Mouse (Mus musculus): Measurements from ENCODE around the gene Ssbp4. TPM values are rescaled to one million over a fixed set of nuclear protein-coding genes. Genes with fewer than 3 reads are reported as not detected.

Ssbp4 gene
- polyA plus RNA-seq, 1 experiment from 2014 or later, result 106 TPM

DNA sequence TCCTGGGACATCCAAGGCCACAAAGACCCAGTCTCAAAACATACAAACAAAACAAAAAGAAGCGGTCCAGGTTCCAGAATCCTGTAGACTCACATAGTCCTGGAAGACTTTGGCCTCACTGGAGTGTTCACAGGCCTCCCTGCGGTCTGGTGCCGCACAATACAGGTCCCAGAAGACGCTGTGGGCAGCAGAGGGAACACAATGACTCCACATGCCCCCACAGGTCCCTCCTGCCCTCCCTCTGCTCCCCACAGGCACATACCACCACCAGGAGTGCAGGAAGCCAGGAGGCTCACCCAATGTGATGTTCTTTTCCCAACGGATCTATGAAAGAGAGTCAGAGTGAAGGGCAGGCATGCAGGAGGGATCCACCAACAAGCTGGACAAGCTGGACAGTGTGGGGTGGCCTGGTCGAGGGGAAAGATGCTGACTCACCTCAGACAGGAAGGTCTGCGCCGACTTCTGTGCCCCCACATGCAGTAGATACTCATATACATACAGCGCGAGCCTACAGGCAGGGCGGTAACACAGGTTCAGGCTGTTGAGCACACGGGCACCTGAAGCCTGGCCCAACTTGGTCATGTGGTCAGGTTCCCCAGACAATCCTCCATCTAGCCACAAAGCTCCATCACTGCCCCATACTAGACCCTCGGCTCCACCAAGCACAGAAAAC, 6.4 kb downstream of the Ssbp4 start:
- no peak overlapping the region for H3K9ac ChIP-seq
- H3K4me2 ChIP-seq, result no peak overlapping the region
- no peak overlapping the region for H3K4me3 ChIP-seq (replicated peaks)
- no peak for ATAC-seq (ENCODE audit: low FRiP score)
- WGBS, result 93% methylated on average over 13 of the region's 13 CpGs
- peaks cover 79% of the 10 kb centered on the region for H3K4me1 ChIP-seq
- H3K9me3 ChIP-seq, result no peaks in the 10 kb centered on the region
- peaks cover 11% of the 10 kb centered on the region for H3K27me3 ChIP-seq
- H3K36me3 ChIP-seq (replicated peaks), result peaks cover 11% of the 10 kb centered on the region
- H3K27ac ChIP-seq, result peak overlapping the region; percentile 94

DNA sequence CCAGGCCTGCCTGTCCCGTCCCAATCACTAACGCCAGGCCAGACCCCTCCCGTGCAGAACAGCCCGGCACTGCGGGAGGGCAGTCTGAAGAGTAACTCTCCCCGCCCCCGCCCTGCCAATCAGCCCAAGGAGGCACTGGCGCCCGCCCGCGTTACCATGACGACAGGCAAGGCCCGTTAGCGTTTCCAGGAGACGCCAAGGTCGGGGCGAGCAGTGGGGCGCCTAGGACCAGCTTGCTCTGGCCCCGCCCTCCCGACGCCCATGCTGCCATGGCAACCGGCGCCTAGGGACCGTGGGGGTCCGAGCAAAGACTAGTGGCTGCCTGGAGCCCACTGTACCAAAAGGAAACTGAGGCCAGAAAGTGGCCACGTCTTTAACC, 7.4 kb downstream of the Ssbp4 start:
- 0 out of 2 replicates have a peak overlapping the region, but pooled peaks have one; percentile 17 for H3K9ac ChIP-seq
- H3K9me3 ChIP-seq, result no peaks in the 10 kb centered on the region
- peaks cover 21% of the 10 kb centered on the region for H3K36me3 ChIP-seq (replicated peaks)
- peak overlapping the region; percentile 23; the same call in 1 of the 2 replicates for H3K4me3 ChIP-seq (replicated peaks)
- peak; percentile 86 for ATAC-seq (ENCODE audit: low FRiP score)
- 1% methylated on average over 25 of the region's 26 CpGs for WGBS
- H3K4me2 ChIP-seq, result peak overlapping the region; percentile 53
- H3K27me3 ChIP-seq, result peaks cover 20% of the 10 kb centered on the region
- peaks cover 77% of the 10 kb centered on the region for H3K4me1 ChIP-seq
- peak overlapping the region; percentile 94 for H3K27ac ChIP-seq

DNA sequence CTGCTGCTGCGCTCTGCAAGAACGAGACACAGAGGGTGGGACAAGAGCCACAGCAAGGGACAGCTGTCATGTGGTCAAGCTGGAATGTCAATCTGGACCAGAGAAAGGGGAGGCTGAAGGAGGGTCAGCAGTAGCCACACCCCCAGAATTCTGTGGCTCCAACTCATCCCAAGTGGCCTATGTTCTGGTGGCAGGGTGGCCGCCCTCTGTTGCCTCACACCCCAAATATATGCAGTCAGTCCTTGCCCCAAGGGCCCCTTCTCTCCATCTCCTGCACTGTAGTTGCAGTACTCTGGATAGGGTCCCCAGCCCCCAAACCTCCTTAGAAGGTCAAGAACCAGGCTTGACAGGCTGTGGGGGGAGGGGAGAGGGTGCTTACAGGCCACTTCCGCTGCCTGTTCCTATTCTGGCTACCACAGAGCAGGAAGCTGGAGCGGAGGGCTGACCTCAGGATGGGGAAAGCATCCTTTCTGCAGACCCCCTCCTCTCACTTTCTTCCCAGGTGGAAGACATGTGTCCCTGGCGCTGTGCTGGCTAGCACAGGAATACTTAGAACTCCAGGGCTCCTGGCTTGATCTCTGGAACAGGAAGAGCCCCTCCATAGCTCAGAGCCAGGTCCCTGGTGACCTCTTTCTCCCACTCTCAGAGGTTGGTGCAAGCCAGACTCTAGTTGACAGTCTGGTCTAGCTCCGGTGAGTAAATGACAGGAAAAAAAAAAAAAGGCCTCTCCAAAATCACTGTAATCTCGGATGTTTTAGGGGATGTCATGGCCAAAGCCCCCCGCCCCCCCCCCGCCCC, 8.0 kb downstream of the Ssbp4 start:
- peaks cover 76% of the 10 kb centered on the region for H3K4me1 ChIP-seq
- peak overlapping the region; percentile 94 for H3K27ac ChIP-seq
- WGBS, result 17% methylated on average over 10 of the region's 10 CpGs
- H3K9me3 ChIP-seq, result no peaks in the 10 kb centered on the region
- H3K36me3 ChIP-seq (replicated peaks), result peaks cover 26% of the 10 kb centered on the region
- H3K27me3 ChIP-seq, result peaks cover 25% of the 10 kb centered on the region
- peak; percentile 16 for ATAC-seq (ENCODE audit: low FRiP score)
- H3K4me2 ChIP-seq, result peak overlapping the region; percentile 53
- peak overlapping the region; percentile 23 for H3K4me3 ChIP-seq (replicated peaks)
- peak overlapping the region; percentile 17; the same call in 1 of the 2 replicates for H3K9ac ChIP-seq

DNA sequence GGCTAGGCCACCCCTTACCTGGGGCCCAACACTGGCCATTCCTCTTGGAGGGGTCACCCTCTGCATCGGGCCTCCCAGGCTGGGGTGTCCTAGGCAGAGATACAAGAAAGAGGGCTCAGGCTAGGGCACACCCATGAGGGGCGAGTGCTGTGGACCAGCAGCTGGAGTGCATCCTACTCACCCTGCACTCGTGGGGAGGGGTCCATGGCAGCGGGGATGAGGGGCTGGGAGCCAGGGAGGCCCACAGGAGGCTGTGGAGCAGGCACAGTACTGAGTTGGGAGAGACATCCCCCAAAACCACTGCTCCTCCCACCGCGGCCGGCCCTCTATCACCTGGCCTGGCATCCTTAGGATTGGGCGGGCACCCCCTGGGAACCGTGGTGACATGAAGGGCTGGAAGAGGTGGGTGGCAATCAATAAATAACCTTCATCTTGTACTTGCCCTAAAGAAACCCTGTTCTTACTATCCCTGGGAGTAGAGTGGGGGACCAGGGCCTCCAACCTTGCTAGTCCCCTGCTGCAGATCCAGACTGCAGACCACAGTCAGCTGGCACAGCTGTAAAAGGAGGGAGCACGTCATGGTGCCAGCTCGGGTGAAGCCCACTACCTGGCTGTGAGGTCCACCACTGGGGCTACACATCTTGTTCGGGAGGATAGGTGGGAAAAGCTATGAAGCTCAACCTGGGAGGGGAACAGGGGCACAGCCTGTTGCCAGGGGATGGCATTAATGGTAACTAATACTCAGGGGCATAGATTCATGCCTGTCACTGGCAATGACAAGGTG, 9.0 kb downstream of the Ssbp4 start:
- 0 out of 2 replicates have a peak overlapping the region, but pooled peaks have one; percentile 78 for H3K9ac ChIP-seq
- peaks cover 25% of the 10 kb centered on the region for H3K27me3 ChIP-seq
- peaks cover 27% of the 10 kb centered on the region for H3K36me3 ChIP-seq (replicated peaks)
- WGBS, result 81% methylated on average over 12 of the region's 12 CpGs
- no peak overlapping the region for H3K4me3 ChIP-seq (replicated peaks)
- peak overlapping the region; percentile 94 for H3K27ac ChIP-seq
- ATAC-seq (ENCODE audit: low FRiP score), result no peak
- H3K4me2 ChIP-seq, result no peak overlapping the region
- H3K4me1 ChIP-seq, result peaks cover 78% of the 10 kb centered on the region
- H3K9me3 ChIP-seq, result no peaks in the 10 kb centered on the region

DNA sequence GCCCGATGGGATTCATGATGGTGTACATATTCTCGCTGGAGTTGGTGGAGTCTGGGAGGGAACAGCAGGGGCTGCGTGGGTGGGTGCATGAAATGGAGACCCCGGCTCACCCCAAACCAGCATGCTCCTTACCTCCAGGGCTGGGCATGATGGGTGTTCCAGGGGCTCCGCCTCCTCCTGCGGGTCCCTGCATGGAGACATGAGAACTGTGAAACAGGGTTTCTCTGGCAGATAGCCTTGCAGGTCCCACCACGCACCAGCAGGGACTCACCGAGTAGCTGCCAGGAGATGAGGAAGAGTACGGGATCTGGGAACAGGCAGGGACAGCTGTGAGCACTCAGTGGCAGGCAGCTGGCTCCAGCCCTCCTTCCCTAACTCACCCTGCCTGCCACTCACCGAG, 9.9 kb downstream of the Ssbp4 start:
- H3K27me3 ChIP-seq, result peaks cover 25% of the 10 kb centered on the region

DNA sequence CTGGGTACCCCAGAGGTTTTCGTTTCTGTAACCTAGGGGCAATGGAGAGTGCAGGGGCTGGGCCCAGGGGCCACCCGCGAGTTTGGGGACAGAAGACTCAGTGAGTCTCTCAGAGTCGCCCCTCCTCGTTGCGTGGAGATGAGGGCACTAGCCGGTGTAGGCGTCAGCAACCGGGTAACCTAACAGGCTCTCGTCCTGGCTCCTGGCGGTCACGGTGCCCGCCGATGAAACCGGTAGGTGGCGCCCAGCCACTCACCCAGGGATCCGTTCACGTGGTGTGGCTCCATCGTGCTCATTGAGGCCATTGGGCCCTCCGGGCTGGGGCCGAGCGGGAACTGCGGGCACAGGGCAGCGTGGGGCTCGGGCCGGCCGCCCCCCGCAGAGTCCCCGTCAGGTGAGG, 10.4 kb downstream of the Ssbp4 start:
- Histone ChIP-seq H3K4me3 (replicated peaks) (peak overlapping the region; percentile 51), H3K27me3 (peaks cover 25% of the 10 kb centered on the region), H3K9me3 (no peaks in the 10 kb centered on the region), H3K9ac (peak overlapping the region; percentile 78), H3K36me3 (replicated peaks) (peaks cover 27% of the 10 kb centered on the region), H3K27ac (peak overlapping the region; percentile 51; the same call in 1 of the 2 replicates), H3K4me1 (peaks cover 83% of the 10 kb centered on the region), H3K4me2 (peak overlapping the region; percentile 86)
- ATAC-seq (ENCODE audit: low FRiP score), result peak; percentile 47
- under 1% methylated on average over 29 of the region's 29 CpGs for WGBS

More for the DNA sequence above, 9.9 kb downstream of the Ssbp4 start:
- peak overlapping the region; percentile 51 for H3K4me3 ChIP-seq (replicated peaks)
- ATAC-seq (ENCODE audit: low FRiP score), result 0 out of 2 replicates have a peak, but pooled peaks have one; percentile 3
- peaks cover 27% of the 10 kb centered on the region for H3K36me3 ChIP-seq (replicated peaks)
- peaks cover 78% of the 10 kb centered on the region for H3K4me1 ChIP-seq
- 13% methylated on average over 10 of the region's 10 CpGs for WGBS
- H3K27ac ChIP-seq, result peak overlapping the region; percentile 63; the same call in 1 of the 2 replicates
- H3K9me3 ChIP-seq, result no peaks in the 10 kb centered on the region
- H3K9ac ChIP-seq, result peak overlapping the region; percentile 78
- peak overlapping the region; percentile 86 for H3K4me2 ChIP-seq

DNA sequence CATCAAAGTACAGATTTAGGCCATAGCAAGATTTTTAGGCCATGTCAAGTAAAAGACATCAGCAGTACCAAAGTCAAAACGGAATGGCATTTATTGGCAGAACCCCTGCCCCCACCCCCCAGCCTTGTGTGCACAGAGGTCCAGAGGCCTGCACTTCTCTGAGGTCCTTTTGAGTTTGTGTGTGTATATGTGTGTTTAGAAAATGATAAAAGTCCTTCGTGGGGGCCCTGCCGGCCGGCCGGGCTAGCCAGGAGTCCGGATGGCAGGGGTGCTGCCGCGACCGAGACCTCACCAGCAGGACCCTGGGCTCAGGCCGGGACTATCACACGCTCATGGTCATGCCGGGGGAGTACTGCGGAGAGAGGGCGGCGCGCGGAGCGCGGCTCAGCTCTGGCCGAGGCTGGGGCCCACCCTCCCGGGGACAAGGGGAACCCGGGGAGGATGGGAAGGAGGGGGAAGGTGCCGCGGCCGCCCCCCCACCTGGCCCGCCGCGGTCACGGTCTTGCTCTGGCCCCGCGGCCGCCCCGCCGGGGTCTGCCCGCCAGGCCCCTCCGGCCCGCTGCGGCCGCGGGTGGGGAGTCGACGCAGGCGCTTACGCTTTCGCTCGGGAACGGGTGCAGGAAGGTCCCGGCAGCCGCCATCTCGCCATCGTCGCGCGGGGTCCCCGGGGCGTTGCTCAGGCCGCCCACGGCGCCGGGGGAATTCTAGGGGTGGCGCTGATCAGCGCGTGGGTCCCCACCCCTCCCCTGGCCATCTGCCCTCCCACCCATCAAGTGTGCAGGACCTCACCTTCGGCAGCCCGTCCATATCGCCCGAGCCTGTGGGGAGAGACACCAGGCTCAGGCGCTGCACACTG, 11.0 kb downstream of the Ssbp4 start:
- H3K4me1 ChIP-seq, result peaks cover 84% of the 10 kb centered on the region
- WGBS, result 4% methylated on average over 64 of the region's 68 CpGs
- H3K9ac ChIP-seq, result peak overlapping the region; percentile 78
- peaks cover 25% of the 10 kb centered on the region for H3K36me3 ChIP-seq (replicated peaks)
- no peaks in the 10 kb centered on the region for H3K9me3 ChIP-seq
- H3K4me3 ChIP-seq (replicated peaks), result peak overlapping the region; percentile 51
- peaks cover 25% of the 10 kb centered on the region for H3K27me3 ChIP-seq
- H3K4me2 ChIP-seq, result peak overlapping the region; percentile 86
- peak overlapping the region; percentile 51 for H3K27ac ChIP-seq
- ATAC-seq (ENCODE audit: low FRiP score), result no peak

DNA sequence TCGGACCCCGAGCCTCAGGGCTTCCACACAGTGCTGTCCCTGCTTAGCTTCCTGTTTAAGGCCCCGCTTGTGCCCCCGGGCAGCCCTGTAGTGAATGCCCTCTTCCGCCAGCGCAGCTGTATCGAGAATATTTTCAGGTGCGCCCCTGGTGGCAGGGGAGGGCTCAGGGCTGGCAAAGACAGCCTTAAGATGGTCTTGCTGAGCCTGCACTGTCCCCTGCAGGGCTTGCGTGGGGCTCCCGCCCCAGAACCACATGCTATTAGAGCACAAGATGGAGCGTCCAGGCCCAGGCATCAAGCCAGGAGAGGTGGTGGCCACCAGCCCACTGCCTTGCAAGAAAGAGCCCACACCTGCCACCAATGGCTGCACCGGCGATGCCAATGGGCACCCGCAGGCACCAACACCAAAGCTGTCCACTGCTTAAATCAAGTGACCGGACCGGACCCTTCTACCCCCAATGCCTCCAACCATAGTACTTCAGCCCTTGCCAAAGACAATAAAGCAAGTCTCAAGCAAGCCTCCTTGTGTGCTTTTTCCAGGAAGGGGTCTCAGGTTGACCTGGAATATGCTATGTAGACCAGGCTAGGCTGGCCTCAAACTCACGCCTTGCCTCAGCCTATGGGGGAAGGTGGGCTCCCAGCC, 11.8 kb downstream of the Ssbp4 start:
- no peak overlapping the region for H3K27ac ChIP-seq
- 0 out of 2 replicates have a peak overlapping the region, but pooled peaks have one; percentile 5 for H3K4me3 ChIP-seq (replicated peaks)
- no peaks in the 10 kb centered on the region for H3K9me3 ChIP-seq
- H3K36me3 ChIP-seq (replicated peaks), result peaks cover 27% of the 10 kb centered on the region
- H3K9ac ChIP-seq, result no peak overlapping the region
- peak overlapping the region; percentile 86 for H3K4me2 ChIP-seq
- no peak for ATAC-seq (ENCODE audit: low FRiP score)
- WGBS, result 81% methylated on average over 17 of the region's 17 CpGs
- H3K4me1 ChIP-seq, result peaks cover 81% of the 10 kb centered on the region
- peaks cover 25% of the 10 kb centered on the region for H3K27me3 ChIP-seq

DNA sequence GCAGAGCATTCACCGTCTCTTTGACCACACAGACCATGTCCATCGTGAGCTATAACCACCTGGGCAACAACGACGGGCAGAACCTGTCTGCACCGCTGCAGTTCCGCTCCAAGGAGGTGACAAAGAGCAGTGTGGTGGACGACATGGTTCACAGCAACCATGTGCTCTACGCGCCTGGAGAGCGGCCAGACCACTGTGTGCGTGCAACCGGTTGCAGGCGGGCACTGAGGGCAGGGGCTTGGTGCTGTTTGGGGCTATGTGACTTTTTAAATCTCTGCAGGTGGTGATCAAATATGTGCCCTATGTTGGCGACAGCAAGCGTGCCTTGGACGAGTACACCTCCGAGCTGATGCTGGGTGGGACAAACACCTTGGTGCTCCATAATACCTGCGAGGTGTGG, 12.5 kb downstream of the Ssbp4 start:
- peaks cover 31% of the 10 kb centered on the region for H3K36me3 ChIP-seq (replicated peaks)
- H3K4me3 ChIP-seq (replicated peaks), result no peak overlapping the region
- 96% methylated on average over 18 of the region's 18 CpGs for WGBS
- no peak overlapping the region for H3K4me2 ChIP-seq
- H3K27me3 ChIP-seq, result peaks cover 25% of the 10 kb centered on the region
- no peaks in the 10 kb centered on the region for H3K9me3 ChIP-seq
- H3K27ac ChIP-seq, result no peak overlapping the region
- no peak overlapping the region for H3K9ac ChIP-seq
- H3K4me1 ChIP-seq, result peaks cover 74% of the 10 kb centered on the region
- ATAC-seq (ENCODE audit: low FRiP score), result no peak

DNA sequence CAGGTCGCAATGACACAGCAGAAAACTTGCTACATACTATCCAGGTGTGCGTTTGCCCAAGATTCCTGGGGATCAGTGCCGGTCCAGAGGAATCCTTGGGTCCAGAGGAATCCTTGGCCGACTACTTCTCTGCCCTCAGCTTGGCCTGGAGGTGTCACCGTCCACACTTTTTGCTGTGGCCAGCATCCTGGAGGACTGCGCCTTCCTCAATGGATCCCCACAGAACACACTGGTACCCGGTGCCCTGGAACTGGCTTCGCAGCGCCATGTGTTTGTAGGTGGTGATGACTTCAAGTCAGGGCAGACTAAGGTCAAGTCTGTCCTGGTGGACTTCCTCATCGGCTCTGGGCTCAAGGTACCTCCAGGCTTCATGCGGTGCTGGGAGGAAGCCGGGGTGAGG, 12.9 kb downstream of the Ssbp4 start:
- Histone ChIP-seq H3K27ac (no peak overlapping the region), H3K4me2 (no peak overlapping the region), H3K36me3 (replicated peaks) (peaks cover 32% of the 10 kb centered on the region), H3K9ac (no peak overlapping the region), H3K4me3 (replicated peaks) (no peak overlapping the region), H3K4me1 (peaks cover 70% of the 10 kb centered on the region), H3K9me3 (no peaks in the 10 kb centered on the region), H3K27me3 (peaks cover 25% of the 10 kb centered on the region)
- no peak for ATAC-seq (ENCODE audit: low FRiP score)
- 95% methylated on average over 12 of the region's 12 CpGs for WGBS

All from forebrain, embryonic 12.5 days (tissue).